Mouse (Mus musculus): ENCODE results near the gene Meiob. TPM values are rescaled to one million over a fixed set of nuclear protein-coding genes. Genes with fewer than 3 reads are reported as not detected.
A peak's percentile ranks its signal among the peaks of the same experiment; 100 is the strongest.

Meiob gene
- total RNA-seq, 2 experiments from 2014 or later, result not detected

- DNase-seq (ENCODE audit: low spot score in 2 of 2), result no peak
- intact Hi-C loops (cut with DNase I), result no loop called here
Measured at GRCm38 (mm10) chr17:24818172-24818571, 14.1 kb downstream of the Meiob start.

- intact Hi-C loops (cut with DNase I), result no loop called here
- DNase-seq (ENCODE audit: low spot score in 2 of 2), result no peak
Measured at GRCm38 (mm10) chr17:24819469-24819868, 15.4 kb downstream of the Meiob start.

DNA sequence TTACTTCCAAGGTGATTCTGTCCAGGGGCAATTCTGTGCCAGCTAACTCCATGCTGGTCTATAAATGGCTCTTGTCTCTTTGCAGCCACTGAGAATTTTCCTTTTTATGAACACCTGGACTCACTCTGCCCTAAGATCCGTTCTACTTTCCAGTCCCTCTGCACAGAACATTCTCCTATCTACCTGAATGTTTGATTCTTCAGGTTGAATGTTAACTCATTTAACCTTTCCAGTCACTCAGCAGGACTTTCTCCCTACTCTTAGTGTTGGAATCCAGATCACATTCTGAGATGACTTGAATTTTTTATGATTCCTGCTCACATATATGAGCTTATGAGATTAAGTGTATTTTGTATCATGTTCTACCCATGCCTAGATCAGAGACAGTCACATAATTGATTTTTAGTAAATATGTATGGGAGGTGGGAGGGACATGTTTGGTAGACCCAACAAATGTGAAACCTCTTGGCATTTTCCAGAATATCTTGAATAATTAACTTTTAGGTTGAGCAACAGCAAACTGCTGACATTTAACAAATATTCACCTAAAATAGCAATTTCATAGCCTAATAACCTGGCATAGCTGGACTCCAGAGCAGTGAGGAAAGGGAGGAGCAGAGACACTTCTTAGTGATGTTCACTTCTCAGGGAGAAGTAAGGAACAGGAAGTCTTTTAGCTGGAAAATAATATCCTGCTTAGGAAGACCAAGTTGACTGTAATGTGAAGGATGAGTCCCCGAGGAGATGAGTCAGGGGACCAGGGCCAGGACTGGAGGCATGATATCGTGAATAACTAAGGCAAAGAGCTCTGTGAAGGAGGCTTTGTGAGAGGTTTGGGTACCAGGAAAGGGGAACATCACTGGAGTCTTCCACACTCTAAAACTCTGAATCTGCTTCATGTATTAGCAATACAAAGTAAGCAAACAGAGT, 17.5 kb downstream of the Meiob start:
- intact Hi-C loops (cut with DNase I), result no loop called here
- no peak for DNase-seq (ENCODE audit: low spot score in 2 of 2)

GRCm38 (mm10) chr17:24839842-24840241, 35.8 kb downstream of the Meiob start, which contains the start of gene Hagh:
Hagh (plus strand) TSS chr17:24840143.
- intact Hi-C loops (cut with DNase I), result no loop called here
- no peak for DNase-seq (ENCODE audit: low spot score in 2 of 2)

- DNase-seq (ENCODE audit: low spot score in 2 of 2), result no peak
Measured at GRCm38 (mm10) chr17:24840341-24840740, 36.3 kb downstream of the Meiob start.

GRCm38 (mm10) chr17:24841133-24841532, 37.0 kb downstream of the Meiob start:
- intact Hi-C loops (cut with DNase I), result no loop called here
- DNase-seq (ENCODE audit: low spot score in 2 of 2), result no peak

More at GRCm38 (mm10) chr17:24840341-24840740, 36.3 kb downstream of the Meiob start:
- intact Hi-C loops (cut with DNase I), result no loop called here

- DNase-seq (ENCODE audit: low spot score in 2 of 2), result no peak
- intact Hi-C loops (cut with DNase I), result no loop called here
Measured at GRCm38 (mm10) chr17:24842631-24843030, 38.5 kb downstream of the Meiob start.

DNA sequence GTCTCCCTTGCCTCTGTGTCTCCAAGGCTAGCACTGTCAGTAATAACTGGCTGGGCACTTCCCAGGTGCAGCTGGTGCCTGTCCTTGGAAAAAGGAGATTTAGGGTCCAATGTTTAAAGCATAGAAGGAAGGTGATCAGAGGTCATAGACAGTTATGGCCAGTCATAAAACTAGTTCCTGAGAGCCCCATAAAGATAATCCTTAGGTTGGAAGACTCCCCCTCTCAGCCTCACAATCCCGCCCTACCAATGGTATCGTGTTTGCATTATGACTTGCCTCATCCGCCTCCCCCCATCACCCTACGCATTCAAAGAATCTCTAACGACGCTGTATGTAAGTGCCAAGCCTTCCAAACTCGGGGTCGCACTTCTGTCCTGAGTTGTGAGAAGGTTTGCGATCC, 40.4 kb downstream of the Meiob start:
- no peak for DNase-seq (ENCODE audit: low spot score in 2 of 2)
- intact Hi-C loops (cut with DNase I), result no loop called here

DNA sequence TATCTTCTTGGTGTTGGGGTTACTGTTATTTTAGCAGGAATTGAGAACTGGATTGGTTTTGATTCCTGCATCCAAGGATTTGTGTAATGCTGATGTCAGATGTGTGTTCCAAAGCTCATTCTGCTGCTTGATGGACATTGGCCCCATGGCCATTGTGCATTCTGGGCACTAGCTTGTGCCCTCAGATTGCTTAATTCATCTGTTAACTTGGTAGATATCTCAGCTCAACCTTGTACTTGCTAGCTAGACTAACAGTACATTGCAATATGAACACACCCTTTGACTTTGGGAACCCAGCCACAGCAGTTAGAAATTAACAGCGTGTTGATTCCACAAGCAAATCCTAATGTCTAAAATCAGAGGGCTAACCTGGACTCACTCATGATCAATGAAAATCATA, 43.3 kb downstream of the Meiob start:
- DNase-seq (ENCODE audit: low spot score in 2 of 2), result no peak
- intact Hi-C loops (cut with DNase I), result no loop called here

GRCm38 (mm10) chr17:24848600-24849031, 44.5 kb downstream of the Meiob start:
- DNase-seq (ENCODE audit: low spot score in 2 of 2), result no peak
- intact Hi-C loops (cut with DNase I), result no loop called here

DNA sequence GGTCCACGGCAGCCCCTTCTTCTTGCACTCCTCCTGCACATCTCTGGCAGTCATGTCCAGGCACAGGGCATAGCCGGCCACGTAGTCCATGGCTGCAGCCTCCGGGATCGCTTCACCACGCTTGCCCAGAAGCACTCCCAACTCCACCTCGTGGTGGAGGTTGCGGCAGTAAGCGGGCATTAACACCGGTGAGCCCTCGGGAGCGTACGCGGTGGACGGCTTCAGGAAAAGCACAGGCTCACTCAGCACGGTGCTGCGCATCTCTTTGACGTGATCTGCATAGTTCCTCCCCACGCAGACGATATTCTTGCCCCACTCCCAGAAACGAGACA, 45.6 kb downstream of the Meiob start:
- no peak for DNase-seq (ENCODE audit: low spot score in 2 of 2)
- intact Hi-C loops (cut with DNase I), result loop anchor here (2.0 kb wide), 1 partner anchor 37 kb away; the partner anchor contains the start of genes Nubp2 and Spsb3

GRCm38 (mm10) chr17:24850065-24850772, 46.1 kb downstream of the Meiob start, which contains the start of gene Fahd1:
Fahd1 (minus strand) TSS chr17:24850364.
- peak; percentile 97 to 98 for DNase-seq (ENCODE audit: low spot score in 2 of 2)

GRCm38 (mm10) chr17:24850773-24851127, 46.7 kb downstream of the Meiob start:
- no peak for DNase-seq (ENCODE audit: low spot score in 2 of 2)
- intact Hi-C loops (cut with DNase I), result loop anchor here (2.0 kb wide), 1 partner anchor 36 kb away; the partner anchor contains the start of genes Nubp2 and Spsb3

More at GRCm38 (mm10) chr17:24850065-24850772, 46.1 kb downstream of the Meiob start, which contains the start of gene Fahd1:
- intact Hi-C loops (cut with DNase I), result loop anchor here (2.0 kb wide), 1 partner anchor 37 kb away; the partner anchor contains the start of genes Nubp2 and Spsb3

- intact Hi-C loops (cut with DNase I), result loop anchor here (2.0 kb wide), 1 partner anchor 35 kb away; the partner anchor contains the start of genes Nubp2 and Spsb3
- DNase-seq (ENCODE audit: low spot score in 2 of 2), result no peak
Measured at GRCm38 (mm10) chr17:24851381-24852125, 47.5 kb downstream of the Meiob start.

DNA sequence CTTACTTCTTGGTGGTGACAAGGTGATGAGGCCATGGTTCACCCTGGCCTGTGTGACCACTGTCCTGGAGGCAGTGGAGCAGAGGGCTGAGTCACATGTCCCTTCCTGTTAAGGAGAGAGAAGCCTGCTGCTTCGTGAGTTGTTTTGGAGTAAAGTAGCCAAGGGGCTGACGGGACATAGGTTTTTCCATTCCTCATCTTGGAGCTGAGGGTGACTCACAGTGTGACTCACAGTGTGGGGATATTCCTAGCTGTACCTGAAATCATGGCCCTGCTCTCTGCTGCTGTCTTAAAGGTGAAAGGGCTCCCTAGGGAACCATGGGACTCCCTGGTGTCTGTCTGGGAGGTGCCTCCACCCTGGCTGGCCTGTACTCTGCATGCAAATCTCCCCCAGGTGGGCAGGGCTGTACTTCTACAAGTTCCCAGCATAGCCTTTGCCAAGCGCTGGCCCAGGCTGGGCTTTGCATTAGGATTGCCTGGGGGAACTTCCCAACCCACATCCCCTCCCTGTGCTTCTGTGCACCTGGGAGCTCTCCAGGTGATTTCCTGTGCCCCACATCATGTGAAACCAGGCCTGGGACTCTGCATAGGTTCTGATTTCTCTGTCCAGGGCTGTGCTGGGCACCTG, 51.9 kb downstream of the Meiob start:
- no peak for DNase-seq (ENCODE audit: low spot score in 2 of 2)
- intact Hi-C loops (cut with DNase I), result no loop called here

- intact Hi-C loops (cut with DNase I), result no loop called here
- DNase-seq (ENCODE audit: low spot score in 2 of 2), result no peak
Measured at GRCm38 (mm10) chr17:24856589-24856988, 52.5 kb downstream of the Meiob start.

DNA sequence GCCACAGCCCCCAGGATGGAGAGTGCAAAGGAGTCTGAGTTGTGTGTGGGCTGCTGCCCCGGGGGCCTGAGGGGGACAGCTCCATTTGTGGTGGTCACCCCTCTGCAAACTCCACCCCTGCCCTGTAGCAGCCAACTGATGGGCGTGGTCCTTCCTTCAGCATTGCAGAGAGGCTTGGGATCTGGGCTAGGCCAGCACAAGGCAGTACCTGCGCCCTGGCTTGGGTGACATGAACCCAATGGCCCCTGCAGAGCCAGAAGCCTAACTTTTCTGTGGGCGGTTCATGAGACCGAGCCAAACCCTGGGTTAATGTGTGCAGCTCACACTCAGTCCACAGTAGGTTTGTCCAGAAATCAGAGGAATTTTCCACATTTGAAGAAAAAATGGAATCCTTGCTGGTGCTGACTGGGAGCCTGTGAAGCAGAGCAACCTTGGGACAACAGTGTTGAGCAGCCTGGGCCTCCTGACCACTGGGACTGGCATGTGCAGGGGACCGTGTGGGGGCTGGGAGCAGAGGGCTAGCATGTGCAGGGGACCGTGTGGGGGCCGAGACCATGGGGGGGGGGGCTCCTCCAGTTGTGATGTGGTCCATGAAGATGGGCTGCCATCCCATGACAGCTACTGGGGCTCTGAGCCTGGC, 53.9 kb downstream of the Meiob start:
- intact Hi-C loops (cut with DNase I), result no loop called here
- no peak for DNase-seq (ENCODE audit: low spot score in 2 of 2)

GRCm38 (mm10) chr17:24858967-24859366, 54.9 kb downstream of the Meiob start:
- no peak for DNase-seq (ENCODE audit: low spot score in 2 of 2)
- intact Hi-C loops (cut with DNase I), result no loop called here

- intact Hi-C loops (cut with DNase I), result no loop called here
- DNase-seq (ENCODE audit: low spot score in 2 of 2), result no peak
Measured at GRCm38 (mm10) chr17:24860076-24860475, 56.0 kb downstream of the Meiob start.
